Mouse (Mus musculus) urinary bladder, postnatal 4 days (tissue): Measurements from ENCODE around the gene Angel2.

ENCODE experiments used
- DNase-seq, 2 experiments: peaks; one replicate each; pipeline ENCODE4 v3.0.0; 2021 to 2022; ENCODE audit warnings: low spot score in 2 of 2

Gene Angel2

DNA sequence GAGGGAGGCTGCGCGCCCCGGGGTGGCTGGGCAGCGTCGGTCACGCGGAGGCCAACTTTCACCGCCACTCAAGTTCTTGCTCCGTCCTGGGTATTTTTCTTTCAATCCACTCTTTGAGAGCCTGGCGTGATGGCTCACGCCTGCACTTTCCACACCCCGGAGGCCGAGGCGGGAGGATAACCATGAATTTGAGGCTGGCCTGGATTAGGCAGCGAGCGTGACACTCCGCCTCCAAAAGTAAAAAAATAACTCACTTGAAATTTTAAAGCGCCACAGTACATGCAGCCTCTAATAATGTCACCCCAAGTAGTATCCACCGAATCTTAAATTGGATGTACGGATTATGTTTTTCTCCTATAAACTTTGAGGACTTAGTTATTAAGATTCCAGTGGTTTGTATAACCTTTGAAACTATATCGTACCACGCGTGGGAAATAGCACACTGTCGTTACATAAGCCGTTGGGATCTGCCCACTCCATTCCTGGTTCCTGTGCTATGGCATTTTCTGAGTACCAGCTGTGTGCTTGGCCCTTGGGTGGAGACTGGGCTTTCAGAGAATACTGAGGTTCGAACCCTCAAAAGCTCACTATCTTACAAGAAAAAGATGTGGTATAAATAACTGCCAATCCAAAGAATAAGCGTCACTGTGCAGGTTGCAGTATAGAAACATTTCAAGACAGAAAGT, 4.2 kb downstream of the Angel2 start:
- DNase-seq: peak in 1 of 2 experiments; percentile 28

DNA sequence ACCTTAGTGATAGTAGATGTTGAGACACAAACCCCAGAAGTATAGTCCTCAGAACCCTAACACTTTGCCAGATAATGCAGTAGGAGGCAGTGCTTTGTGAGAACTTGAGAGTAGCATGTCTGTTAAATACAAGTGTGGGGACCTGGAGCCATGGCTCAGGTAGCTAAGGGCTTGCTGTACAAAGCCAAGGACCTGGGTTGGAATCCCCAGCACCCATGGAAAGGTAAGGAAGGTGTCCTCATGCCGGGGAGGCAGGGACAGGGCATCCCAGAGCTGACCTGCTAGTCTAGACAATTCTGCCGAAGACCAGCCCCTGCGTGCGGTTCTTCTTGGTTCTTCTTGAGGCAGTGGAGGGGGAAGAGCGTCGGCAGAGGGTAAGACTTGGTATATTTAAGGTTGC, 5.3 kb downstream of the Angel2 start:
- DNase-seq: no peak

DNA sequence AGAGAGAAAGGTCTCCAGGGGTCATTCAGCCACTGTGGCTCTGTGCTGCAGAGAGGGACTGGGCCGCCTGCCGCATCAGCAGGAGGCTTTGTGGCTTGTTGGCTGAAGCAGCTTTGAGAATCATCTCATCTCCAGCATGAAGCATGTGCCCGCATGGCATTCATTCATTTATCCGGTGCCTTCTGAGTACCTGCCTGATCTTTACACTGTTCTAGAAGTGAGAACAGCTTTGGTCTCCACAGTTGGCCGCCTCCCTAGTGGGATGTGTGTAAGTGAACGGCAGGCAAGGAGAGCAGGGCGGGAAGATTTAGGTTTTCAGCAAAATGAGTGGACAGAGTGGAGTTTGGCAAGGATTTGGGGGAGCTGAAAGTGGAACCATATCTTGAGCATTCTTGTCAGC, 14.9 kb downstream of the Angel2 start:
- no peak for DNase-seq

DNA sequence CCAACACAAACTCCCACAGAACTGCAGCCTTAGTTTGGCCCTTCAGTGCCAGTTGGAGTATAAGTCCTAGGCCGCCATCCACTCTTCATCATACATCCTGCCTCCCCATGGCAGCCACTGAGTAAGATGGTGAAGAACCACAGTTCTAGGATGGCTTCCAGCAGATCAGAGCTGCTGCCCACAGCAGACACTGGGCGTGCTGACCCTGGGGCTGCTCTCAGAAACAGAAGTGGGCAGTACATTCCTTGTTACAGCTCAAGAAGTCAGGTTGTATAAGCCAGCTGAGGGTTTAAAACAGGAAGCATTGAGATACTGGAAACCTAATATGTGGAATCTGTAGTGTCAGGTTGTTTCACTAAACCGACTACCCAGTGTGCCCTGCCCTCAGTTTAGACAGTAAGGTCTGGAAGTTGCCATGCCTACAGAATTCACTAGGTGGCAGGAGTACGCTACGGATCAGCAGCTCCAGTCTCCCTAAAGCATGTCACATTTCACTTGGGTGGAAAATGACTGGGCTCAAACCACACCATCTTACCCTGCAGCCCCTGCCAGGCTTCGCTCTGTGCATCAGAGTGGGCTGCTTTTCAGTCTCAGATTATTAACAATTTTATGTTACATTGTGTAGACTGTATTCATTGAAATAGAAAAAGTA, 19.3 kb downstream of the Angel2 start:
- DNase-seq: peak; percentile 44 to 70

DNA sequence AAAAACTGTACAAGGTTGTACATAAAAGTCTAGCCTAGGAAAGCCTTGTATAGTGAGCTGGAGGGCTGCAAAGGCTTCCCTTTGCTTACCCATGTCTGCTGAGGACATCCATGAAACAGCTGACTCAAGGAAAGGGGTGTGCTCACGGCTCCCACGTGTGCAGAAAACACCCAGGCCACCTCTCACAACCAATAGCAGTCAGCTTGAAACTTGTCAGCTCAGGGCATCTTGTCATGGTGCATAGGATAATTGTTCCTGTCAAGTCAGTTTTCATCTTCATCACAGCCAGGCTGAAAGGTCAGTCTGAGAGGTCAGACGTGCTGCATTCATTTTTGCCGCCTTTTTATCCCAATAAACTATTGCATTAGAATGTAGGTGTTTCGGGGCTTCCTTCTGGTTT, 23.1 kb downstream of the Angel2 start:
- no peak for DNase-seq

DNA sequence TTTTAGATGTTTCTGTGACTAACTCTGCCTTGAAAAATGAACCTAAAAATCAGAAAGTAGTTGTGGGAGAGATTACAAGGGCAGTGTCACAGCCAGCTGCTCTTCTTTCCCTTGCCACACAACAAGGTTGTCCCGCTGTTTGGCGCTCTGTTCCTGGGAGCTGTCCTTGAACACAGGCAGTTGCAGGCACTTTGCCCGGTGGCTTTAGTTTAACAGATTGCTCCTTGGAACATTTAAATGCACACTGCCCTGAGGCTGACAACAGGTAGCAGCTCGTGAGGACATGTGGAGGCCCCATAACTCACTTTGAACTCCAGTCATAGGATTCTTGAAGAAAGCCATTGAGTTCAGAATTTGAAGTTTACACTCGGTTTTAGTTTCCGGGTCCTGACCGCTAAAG, 23.5 kb downstream of the Angel2 start:
- no peak for DNase-seq

DNA sequence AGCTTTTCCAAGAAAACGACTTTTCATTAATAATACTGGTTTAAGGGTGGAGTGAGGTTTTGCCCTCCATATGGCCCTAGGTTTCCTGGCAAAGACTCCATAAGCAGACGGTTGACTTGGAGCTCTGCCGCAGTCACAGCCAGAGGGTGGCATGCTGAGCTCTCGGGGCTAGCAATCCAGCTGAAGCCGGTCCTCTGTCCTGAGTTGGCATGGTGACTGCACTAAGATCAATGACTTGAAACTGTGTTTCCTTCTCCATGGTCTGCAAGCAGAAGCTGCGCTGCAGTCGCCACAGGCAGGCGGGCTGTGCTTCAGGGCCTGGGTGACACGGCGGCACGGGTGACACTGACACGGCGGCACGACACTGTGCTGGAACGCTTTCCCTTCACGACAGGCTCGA, 23.9 kb downstream of the Angel2 start:
- no peak for DNase-seq

DNA sequence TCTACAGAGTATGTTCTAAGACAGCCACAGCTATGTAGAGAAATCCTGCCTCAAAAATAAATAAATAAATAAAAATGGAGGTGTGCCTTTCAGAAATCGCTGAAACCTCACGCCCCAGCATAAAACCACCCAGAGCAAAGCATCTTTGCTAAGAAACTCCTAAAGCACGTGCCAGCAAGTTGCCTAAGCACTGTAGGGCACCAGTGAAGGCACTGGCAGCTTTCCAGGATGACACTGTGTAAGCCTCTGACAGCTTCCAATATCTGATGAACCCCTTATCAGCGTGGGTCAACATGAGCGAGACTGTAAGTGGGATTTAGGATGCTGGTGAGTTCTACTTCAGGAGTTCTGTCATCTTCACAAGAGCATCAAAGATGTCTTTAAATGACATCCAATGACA, 26.1 kb downstream of the Angel2 start:
- DNase-seq: no peak

DNA sequence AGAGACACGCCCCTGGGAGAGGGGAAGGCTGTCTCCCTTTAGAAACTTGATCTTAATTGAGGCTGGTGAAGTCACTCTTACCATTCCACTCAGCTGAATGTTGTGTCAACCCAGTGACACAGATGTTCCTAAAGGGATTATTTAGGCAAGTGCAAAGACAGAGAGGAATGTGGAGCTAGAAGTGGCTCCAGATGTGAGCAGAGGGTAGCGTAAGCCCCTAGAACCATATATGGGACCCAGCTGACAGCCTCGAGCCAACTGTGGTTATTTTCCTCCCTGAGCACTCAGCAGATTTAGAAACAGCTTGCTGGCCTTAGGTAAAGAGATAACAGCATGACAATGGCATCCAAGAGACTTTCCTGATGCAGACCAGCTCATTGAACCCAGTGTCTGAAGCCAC, 28.1 kb downstream of the Angel2 start:
- no peak for DNase-seq

DNA sequence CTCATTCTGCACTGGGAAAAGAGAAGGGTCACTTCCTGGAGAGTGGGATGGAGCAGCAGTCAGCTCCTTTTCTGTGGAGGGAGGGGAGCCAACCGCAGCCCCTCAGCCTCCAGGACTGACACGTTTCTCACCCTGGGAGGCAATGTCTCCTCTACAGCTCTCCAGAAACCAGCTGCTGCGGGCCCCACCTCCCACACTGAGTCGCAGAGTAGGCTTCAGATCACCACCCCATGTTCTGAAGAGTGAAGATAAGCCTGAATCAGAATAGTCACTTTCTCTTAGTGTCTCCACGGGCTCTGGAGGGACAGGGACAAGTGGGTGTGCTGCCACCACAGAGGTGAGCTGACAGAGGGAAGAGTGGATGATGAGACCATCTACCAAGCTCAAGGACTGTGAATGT, 33.9 kb downstream of the Angel2 start:
- DNase-seq: no peak

DNA sequence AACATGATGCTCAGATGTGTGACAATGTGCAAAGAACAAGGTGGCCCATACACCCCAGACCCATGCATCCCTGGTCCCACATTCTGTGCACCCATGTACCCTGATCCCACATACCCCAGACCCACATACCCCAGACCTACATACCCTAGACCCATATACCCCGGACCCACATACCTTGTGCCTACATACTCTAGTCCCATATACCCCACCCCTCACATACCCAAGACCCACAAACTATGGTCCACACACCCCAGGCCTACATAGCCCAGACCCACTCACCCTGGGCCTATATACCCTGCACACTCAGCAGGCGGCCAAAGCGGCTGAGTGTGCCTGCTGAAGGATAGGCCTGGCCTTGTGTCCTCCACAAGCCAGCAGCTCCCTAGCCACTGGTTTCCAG, 37.8 kb downstream of the Angel2 start:
- no peak for DNase-seq

DNA sequence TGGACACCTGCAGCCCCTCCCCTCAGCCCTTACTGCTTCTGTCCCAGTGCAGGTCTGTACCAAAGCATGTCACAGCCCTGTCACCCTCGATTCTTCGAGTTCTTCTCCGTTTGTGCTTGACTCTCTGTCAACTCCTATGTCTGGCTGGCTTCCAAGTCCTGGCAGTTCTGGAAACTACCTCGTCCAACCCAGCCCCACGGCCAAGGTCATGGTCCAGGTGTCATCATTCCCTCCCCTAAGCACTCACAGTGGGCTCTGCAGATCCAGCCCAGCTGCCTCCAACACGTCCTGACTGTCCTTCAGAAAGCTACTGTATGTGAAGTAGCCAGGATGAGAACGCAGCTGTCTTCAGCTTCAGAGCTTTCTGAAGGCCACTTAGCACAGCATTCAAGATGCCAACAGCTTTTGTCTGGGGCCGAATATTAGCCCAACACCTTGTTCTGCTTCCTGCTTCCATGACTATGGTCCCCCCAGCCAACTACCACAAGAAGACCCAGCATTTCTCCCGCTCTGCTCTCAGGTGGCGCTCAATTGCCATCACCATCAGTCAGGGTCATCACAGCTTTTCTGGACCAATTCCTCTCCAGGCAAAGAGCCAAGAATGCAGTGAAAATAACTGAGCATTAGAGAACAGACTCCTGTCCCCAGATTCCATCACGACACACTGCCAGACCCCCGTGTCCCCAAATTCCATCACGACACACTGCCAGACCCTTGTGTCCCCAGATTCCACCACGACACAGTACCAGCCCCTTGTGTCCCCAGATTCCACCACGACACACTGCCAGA, 40.3 kb downstream of the Angel2 start:
- DNase-seq: no peak

DNA sequence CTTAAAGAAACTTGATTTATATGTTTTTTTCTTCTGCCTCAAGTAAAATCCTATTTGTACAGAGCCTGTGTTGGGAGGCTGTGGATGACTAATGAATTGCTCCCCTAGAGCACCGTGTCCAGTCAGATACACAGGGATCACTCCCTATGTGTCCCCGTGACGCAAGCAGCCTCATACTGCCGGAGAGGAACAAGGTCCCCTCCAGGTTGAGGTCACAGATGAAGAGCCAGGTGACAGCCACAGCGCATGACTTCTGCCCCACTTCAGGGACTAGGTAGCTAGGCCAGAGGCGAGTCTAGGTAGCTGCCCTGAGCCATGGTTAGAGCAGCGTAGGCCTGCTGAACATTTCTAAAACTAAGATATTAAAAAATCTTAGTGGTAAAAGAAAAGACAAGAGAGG, 43.1 kb downstream of the Angel2 start:
- DNase-seq: no peak

DNA sequence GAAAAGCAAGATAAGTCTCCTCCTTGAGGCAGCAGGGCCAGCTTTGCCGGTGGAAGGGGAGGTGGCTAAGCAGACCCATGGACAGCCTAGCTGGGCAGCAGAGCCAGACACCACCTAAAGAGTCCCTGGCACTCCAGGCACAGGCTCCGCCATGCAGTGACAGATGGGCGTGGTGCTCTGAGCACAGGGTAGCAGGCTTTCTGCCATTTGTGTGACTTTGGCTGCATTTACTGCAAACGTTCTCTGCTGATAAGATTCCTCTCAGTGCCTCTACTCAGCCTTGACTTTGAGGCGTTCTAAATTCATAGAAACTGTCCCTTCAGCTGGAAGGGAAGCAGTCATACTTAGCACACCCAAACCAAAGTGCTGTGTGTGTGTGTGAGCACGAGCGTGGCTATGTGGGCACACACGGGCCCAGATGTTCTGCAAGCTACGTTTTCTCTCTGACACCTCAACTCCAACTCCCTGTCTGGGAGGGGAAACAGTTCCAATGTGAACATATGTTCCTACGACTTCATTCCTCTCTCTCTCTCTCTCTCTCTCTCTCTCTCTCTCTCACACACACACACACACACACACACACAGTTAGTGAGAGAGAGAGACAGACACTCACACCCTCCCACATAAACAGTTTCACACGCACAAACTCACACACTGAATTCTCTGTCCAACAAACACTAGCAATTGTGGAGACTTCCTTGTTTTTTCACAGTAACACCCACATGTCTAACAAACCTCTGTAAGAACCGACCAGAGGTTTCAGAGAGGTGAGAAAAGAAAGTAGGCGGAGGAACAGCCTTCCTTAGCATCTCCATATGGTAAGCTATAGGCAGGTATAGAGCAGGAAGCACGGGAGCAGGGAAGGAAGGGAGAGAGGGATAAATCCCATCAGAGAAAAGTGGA, 47.0 kb downstream of the Angel2 start:
- no peak for DNase-seq

DNA sequence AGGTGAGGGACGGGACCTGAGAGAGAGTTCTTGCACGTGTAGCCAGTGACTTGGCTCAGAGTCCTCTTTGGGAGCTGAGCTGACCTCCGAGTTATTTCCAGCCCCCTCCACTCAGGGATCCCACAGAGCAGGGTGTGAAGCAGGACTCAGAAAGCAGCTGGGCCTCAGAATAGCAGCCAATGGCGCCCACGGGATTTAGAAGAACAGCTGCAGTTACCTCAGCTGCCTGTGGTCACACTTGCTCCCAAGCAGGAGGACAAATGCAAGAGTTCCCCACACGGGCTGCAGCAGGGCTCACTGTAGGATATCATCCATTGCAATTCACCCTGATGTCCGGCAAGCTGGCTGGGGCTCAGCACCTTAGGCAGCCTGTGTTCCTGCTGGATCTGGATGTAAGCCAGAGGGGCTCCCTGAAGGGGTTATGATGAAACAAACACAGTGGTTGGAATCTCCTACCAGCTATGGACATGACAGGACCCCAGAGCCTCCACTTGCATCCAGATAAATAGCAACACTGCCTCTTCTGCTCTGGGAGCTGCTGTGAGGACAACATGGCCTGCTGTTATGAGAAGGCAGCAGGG, 47.8 kb downstream of the Angel2 start:
- peak in 1 of 2 experiments; percentile 41 for DNase-seq

DNA sequence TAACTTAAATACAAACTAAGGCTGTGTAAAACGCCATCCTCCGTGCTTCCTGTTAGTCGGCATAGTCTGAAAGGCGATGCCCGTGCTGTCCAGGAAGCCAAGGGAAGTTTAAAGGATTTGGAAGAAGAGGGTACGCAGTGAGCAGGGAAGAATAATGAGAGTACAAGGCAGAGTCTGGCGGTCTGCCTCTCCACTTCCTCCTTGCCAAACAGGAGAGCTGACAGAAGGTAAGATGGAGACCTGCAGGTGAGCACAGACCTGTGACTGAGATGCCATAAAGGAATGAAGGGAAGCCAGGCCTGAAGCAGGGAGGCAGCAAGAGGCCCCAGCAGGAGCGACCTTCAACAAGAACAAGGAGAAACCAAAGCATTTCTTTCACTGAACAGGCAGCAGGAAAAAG, 49.3 kb downstream of the Angel2 start:
- DNase-seq: no peak

DNA sequence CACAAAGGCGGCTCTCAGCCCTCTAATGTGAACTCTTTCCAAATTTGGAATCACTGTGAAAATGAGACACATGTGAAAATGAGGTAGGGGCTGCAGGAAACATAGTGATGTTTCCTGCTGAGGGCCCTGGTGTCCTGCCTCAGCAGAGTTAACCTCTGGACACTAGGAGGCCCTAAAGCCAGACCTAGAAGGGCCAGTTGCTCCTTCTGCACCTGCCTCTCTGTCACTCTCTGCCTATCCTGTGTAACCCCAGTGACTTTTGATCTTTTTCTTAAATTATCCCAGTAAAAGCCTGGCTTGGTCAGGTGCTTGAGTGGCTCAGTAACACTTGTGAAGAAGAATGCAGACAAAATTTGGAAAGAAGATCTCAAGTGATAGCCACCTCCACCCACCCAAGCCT, 49.9 kb downstream of the Angel2 start:
- DNase-seq: no peak

DNA sequence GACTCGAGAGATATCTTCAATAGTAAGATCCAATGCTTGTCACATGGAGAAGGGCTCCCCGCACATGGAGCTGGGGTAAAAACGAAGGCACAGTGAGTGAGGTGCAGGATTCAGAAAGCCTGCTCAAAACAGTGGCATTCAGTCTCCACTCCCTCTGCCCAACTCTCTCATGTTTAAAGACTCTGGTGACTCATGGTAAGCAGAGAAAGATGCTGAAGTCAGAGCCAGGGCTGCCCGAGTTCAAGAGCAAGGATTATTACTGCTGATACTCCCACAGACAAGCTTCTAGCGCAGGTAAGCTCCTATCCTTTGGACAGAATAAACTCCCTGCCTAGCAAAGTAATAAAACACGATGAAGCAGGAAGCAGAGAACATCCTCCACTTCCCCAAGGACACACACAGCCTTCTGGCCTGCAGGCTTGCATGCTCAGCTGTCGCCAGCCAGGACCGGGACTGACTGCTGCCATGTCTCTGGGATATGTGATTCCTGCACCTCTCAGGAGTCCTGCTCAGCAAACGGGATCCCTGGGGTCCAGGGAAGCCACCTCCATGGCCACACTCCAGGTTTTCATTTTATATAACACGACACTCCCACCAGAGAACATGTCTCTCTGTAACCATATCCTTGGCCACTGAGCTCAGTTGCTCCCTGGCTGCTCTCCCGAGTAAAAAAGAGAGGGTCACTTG, 52.1 kb downstream of the Angel2 start:
- no peak for DNase-seq

DNA sequence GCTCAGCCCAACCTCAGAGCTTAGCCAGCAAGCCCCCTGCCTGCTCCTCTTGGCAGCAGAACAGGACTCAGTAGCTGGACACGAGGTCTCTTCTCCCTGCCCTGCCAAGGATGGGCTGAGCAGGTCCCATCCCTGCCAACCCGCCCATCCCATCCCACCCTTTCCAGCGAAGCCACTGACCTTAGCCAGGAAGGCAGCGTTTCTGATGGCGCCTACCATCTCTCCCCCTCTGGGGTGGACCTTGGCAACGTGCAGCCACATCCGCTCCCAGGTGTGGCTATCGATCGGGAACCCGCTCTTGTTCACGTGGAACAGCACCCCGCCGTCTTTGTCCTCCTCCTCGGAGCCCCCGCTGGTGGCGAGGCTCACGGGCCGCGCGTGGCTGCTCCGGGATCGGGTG, 53.1 kb downstream of the Angel2 start:
- no peak for DNase-seq

DNA sequence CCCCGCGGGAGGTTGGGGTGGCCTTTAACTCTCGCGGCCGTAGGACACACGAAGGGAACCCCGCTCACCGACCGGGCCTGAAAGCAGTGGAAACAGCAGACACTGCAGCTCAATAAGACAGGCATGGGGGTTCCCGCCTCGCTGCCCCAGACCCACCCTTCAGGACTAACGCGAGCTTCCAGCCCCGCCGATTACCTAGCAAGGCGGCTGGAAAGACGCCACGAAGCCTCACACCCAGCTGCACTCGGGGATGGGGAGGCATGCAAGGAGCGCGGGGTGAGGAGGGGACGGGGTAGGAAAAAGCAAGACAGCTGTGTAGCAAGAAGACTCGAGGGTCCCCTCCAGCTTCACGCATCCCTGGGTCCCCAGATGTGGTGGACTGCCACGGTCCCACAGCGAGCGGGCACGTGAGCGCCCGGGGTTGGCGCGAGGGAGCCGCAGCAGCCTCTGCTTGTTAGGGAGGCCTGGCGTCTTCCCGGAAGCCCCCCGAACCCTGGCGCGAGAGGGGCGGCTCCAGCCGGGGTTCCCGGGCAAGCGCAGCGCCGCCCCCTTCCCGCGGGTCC, 53.7 kb downstream of the Angel2 start:
- peak in 1 of 2 experiments; percentile 27 for DNase-seq
